Mouse (Mus musculus): ENCODE data around the gene Cyfip1.

Cyfip1 gene

DNA sequence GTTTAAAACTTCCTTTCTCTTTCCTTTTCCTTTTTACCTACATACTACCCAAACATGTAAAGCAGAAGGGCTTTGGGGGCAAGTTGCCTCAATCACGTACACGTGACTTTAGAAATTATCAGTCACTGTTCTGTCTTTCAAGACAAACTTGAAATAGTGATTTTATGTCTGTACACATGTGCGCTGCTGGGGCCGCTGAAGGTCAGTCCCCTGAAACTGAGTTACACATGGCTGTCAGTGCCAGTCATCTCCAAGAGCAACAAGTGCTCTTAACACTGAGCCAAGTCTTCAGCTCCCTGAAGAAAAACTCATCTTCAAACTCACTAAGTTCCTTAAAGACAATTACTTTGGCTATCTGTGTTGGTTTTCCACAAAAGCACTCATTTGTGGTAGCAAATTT, 116.4 kb downstream of the Cyfip1 start:
- no peak for DNase-seq

DNA sequence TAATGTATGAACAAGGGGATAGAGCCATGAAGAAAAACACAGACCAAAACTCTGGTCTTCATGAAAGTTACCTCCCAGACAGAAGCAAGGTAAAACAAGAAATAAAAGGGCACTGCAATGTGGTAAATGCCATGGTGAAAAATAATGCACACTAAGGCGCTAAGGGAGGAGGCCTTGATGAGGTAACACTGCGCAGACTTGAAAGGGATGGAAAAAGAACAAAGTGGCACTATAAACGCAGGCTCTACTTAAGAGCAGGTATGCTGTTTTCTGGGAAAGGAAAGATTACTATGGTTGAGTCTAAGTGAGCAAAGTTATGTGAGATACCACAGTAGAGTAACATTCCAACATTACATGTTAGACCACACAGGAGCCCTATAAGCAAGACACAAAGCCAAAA, 118.3 kb downstream of the Cyfip1 start:
- no peak for DNase-seq

DNA sequence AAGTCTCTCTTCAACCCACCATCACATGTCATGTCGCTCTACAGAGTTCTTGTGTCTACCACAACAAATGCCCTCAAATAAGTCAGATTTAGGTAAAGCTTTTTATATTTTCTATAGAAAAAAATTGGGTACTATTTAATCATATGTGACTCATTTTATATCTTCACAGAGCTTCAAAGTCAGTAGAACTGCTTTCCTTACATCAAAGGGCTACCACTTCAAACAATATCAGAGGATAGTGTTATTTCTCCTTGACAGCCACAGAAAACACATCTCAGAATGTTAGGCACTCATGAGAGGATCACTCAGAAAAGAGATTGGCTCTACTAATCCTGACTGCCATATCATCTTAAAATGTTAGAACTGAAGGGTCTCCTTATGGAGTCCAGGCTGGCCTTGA, 119.0 kb downstream of the Cyfip1 start:
- no peak for DNase-seq

DNA sequence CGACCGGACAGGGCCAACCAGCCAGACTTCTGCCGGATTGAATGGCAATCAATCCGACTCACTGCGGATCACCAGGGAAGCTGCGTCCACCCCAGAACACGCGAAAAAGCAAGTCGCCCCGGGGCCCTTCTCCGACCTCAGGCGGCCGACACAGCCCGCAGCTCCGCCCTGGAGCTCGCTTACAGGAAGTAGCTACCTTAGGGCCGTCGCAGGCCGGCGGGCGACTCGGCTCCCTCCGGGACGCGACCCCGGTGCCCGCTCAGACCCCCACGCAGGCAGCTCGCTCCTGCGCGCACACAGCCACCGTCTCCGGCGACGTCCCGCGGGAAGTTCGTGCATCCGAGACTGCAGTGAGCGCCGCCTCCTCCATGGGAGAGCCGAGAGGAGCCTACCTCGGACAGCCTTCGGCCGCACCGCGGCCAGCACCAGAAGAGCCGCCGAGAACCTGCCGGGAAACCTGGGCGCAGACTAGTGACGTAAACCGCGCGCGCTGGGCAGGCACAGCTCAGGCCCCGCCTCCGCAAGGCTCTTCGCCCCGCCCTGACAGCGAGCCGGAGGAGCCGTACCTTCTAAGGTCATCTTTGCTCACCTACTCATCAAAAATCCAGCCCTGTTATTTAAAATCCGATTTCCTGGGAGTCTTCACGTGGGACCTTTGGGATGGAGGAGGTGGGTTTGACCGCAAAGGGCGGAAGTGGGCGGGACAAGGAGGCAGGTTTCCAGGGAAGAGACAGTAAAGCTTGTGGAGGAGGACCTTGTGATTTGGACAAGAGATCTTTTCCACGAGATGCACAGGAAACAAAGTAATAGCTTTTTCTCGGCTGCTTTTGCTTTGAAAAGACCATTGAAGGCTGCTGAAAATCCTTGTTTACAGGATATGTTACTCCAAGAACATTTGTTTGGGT, 120.7 kb downstream of the Cyfip1 start, which contains the start of gene Nipa2:
Gene Nipa2, minus strand, starts transcription at position 473 of the 905 bp plus-strand sequence.
- peak; percentile 90 to 92 for DNase-seq

DNA sequence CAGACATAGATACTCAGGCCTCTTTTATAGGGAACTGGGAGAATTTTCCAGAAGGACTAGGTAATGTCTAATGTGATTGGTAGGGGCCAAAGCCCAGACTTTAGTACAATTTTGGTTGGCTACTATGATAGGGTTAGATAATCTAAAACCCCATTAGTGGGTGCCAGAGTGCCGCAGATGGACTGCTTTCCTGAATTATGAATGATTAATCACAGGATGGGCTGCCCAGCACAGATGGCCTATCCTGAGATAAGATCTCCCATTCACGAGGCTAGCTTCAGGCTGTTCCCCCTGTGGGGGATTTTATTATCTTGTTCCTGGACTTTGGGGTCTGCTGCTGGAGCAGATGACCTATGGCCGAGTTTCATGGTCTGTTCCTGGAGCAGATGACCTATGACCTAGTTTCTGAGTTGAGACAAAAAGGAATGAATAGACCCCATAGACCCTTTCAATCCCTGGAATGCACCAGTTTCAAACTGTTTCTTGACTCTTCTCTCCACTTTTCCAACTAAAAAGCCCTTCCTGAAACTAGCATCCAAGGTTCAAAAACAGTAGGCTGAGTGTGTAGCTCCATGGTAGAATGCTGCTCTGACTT, 125.4 kb downstream of the Cyfip1 start:
- no peak for DNase-seq

DNA sequence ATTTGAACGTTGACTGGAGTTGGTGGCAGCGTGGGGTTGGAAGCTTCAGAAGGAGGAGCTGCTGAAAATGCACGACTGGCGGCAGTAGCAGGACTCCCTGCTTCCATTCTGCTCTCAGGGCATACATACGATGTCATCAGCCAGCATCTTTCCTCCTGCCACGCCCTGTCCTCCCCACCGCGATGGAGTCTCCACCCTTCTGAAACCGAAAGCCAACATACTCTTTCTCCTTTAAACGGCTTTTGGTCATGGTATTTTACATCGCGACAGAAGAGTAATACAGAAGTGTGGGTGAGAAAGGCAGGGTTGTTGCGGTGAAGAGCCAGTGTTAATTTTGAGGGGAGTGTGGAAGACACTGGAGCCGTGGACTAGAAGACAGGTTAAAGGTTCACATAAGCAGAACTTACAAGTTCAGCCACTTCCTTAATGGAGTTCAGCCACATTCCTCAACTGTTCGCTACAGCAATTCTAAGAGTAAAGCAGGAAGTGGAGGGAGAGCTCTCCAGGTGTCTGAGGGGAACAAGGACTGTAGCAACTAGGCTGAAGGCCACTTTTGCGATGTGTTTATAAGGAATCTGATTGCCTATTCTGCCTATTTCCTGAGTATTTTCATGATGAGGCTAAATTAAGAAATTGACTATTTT, 126.8 kb downstream of the Cyfip1 start:
- DNase-seq = peak; percentile 45 to 51

DNA sequence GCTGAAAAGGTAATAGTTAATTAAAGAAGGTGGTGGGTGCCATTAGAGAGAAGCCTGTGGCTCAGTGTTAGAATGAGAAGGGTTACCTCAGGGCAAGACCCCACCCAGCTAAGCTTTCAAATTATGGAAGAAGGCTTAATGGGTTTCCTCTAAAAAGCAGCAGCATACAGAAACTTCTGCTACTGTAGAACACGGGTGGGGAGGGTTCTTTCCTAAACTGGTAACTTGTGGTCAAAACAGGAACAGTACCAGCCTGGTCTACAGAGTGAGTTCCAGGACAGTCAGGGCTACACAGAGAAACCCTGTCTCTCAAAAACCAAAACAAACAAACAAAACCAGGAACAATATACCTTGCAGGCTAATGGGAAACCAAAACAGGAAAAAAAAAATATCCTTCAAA, 127.9 kb downstream of the Cyfip1 start:
- DNase-seq = peak in 1 of 2 experiments; percentile 20

DNA sequence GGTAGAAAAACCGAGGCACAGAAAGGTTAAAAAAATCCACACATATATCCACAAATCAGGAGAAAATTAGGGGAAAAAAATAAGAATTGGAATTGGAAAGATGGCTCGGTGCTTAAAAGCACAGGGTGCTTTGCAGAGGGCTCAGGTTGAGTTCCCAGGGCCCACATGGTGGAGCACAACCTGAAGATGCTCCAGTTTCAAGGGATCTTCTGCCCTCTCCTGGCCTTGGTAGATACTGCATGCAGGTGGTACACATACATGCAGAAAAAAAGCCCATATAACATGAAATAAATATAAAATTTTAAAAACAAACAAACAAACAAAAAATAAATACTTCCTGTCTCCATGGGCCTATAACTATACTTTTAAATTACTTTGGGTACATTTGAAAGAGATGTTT, 132.9 kb downstream of the Cyfip1 start:
- no peak for DNase-seq

DNA sequence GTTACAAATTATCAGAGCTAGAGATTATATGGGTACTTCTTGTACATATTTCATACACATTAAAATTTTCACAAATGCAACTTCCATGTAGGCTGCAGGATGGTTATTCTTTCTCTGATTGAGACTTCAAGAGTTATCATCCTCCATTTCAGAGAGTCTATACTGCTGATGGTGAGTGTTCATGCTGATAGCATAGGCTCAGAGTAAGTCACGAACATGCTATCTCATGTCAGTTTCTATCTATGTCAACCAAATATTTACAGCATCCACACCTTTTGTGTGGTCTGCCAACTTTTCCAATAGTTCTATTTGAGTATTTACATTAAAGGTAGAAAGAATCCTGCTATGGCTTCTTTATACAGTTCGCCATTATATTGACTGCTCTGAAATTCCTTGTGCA, 140.0 kb downstream of the Cyfip1 start:
- DNase-seq = no peak

Measured in lung, adult 18-20 months (tissue).